Mouse (Mus musculus) liver, adult 2 months (tissue): ENCODE data around the gene Psen1.

ENCODE experiments used
- CTCF ChIP-seq: fragments of 200-500 bp; IDR thresholded peaks from 2 replicates; pipeline ENCODE4 v1.5.1; 2011; ENCODE audit warnings: low read depth, low read length, control low read depth
- POLR2A ChIP-seq: fragments of 200-500 bp; IDR thresholded peaks from 2 replicates; pipeline ENCODE4 v1.6.1; 2011; ENCODE audit warnings: low read length, control low read depth; ENCODE audit not compliant: insufficient read depth; ENCODE audit errors: extremely low read depth

DNA sequence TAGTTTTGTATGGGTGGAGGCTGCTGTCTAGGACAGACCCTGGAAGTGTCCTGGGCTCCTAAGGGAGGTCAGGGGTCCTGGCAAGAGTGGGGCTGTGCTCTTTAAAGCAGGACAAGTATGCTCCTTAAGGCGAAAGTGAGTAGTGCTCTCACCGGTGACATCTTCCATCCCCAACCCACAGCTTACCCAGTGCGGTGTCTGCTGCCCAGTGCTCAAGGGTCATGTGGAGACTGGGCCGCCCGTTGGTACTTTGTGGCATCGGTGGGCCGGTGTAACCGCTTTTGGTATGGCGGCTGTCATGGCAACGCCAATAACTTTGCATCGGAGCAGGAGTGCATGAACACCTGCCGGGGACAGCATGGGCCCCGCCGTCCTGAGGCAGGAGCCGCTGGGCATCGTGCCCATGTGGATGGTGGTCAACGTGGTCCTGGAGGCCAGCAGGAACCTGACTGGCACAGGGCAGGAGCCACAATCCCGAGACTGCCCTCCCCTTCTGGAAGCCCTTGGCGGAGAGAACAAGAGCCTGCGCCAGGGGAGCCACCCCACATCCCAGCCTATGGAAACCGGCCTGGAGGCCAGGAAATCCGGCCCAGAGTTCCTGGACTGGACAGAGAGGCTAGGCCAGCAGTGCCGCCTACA, 93.8 kb downstream of the Psen1 start:
- TF ChIP-seq CTCF: no peak
- no peak for TF ChIP-seq POLR2A
